Mouse (Mus musculus) intestine, postnatal 0 days (tissue): ENCODE data around the gene Rbm10. TPM values are rescaled to one million over a fixed set of nuclear protein-coding genes. Genes with fewer than 3 reads are reported as not detected.
A peak's percentile ranks its signal among the peaks of the same experiment; 100 is the strongest.

Source experiments
- ATAC-seq: fragments of 200-750 bp; cut with Nextera tagmentation; 2 replicates; pipeline ENCODE4 v1.8.0; 2017; ENCODE audit warnings: mild to moderate bottlenecking, moderate TSS enrichment, moderate library complexity
- H3K27ac ChIP-seq: fragments of 300-500 bp; sonication (generic); 2 replicates; pipeline ENCODE4 v1.5.1; 2014; ENCODE audit warnings: mild to moderate bottlenecking, low read depth, low read length, moderate library complexity
- H3K27me3 ChIP-seq: fragments of 300-500 bp; sonication (generic); replicated peaks from 2 replicates; pipeline ENCODE4 v1.6.1; 2014; ENCODE audit warnings: low read length, mixed read lengths; ENCODE audit not compliant: control insufficient read depth, insufficient read depth
- H3K36me3 ChIP-seq: fragments of 300-500 bp; sonication (generic); 2 replicates; pipeline ENCODE4 v1.6.1; 2014; ENCODE audit warnings: mild to moderate bottlenecking, moderate library complexity; ENCODE audit not compliant: control insufficient read depth, insufficient read depth
- H3K4me1 ChIP-seq: fragments of 300-500 bp; sonication (generic); replicated peaks from 2 replicates; pipeline ENCODE4 v1.6.1; 2014; ENCODE audit warnings: antibody characterized with exemption, low read length, mixed read lengths; ENCODE audit not compliant: control insufficient read depth, insufficient read depth
- H3K4me2 ChIP-seq: fragments of 300-500 bp; sonication (generic); replicated peaks from 2 replicates; pipeline ENCODE4 v1.6.1; 2014; ENCODE audit warnings: low read depth, mild to moderate bottlenecking, moderate library complexity
- H3K4me3 ChIP-seq: fragments of 300-500 bp; sonication (generic); 2 replicates; pipeline ENCODE4 v1.5.1; 2014; ENCODE audit warnings: low read depth, low read length
- H3K9ac ChIP-seq: fragments of 300-500 bp; sonication (generic); 2 replicates; pipeline ENCODE4 v1.6.1; 2014; ENCODE audit warnings: mild to moderate bottlenecking, low read depth, low read length
- H3K9me3 ChIP-seq: fragments of 300-500 bp; sonication (generic); 2 replicates; pipeline ENCODE4 v1.6.1; 2016; ENCODE audit warnings: mixed run types; ENCODE audit not compliant: control insufficient read depth
- CTCF ChIP-seq: sonication (generic); IDR thresholded peaks from 2 replicates; pipeline ENCODE4 v1.5.1; 2016; ENCODE audit warnings: low read depth, mild to moderate bottlenecking, control low read depth, antibody characterized with exemption, moderate library complexity
- WGBS: fragments of 180-500 bp; shearing (Covaris S2); extraction: QIAGEN DNeasy Blood & Tissue Kit; methylation state at CpG from one replicate; pipeline ENCODE4 v1.1.7; 2014; 5-methylcytosine and 5-hydroxymethylcytosine counted together
- polyA plus RNA-seq: library from polyadenylated mRNA; unstranded; fragments of >200 nt; fragmentation: Nextera tagmentation; extraction: Ambion mirVana; gene quantifications from 2 replicates; pipeline ENCODE4 v1.2.1, GENCODE M21; 2015

The Rbm10 gene
- polyA plus RNA-seq, 1 experiment from 2014 or later: 15.8 TPM

- WGBS: 17% methylated on average over 17 of the region's 17 CpGs
- H3K36me3 ChIP-seq: no peaks in the 10 kb centered on the region
- peak overlapping the region; percentile 50 for H3K4me3 ChIP-seq
- H3K4me1 ChIP-seq: no peaks in the 10 kb centered on the region; the same call in 1 of the 2 replicates
- H3K9me3 ChIP-seq: no peaks in the 10 kb centered on the region
- TF ChIP-seq CTCF: no peak
- no peak for ATAC-seq
- H3K9ac ChIP-seq: peak overlapping the region; percentile 59
- peak overlapping the region; percentile 55 for H3K4me2 ChIP-seq
- no peaks in the 10 kb centered on the region for H3K27me3 ChIP-seq
- peak overlapping the region; percentile 73 for H3K27ac ChIP-seq
Measured at GRCm38 (mm10) chrX:20616861-20617175, 485 bp upstream of the Rbm10 start.

GRCm38 (mm10) chrX:20617903-20618399 is 648 bp downstream of the Rbm10 start:
- H3K27ac ChIP-seq: peak overlapping the region; percentile 73
- TF ChIP-seq CTCF: no peak
- 21% methylated on average over 31 of the region's 31 CpGs for WGBS
- H3K4me1 ChIP-seq: no peaks in the 10 kb centered on the region; the same call in 1 of the 2 replicates
- H3K9ac ChIP-seq: peak overlapping the region; percentile 64
- H3K4me3 ChIP-seq: peak overlapping the region; percentile 64
- H3K4me2 ChIP-seq: peak overlapping the region; percentile 60
- no peaks in the 10 kb centered on the region for H3K9me3 ChIP-seq
- no peaks in the 10 kb centered on the region for H3K36me3 ChIP-seq
- no peaks in the 10 kb centered on the region for H3K27me3 ChIP-seq
- peak; percentile 38 for ATAC-seq

- peaks cover 15% of the 10 kb centered on the region for H3K36me3 ChIP-seq
- no peak for ATAC-seq
- H3K27me3 ChIP-seq: no peaks in the 10 kb centered on the region
- no peaks in the 10 kb centered on the region for H3K4me1 ChIP-seq
- H3K9ac ChIP-seq: no peak overlapping the region
- 84% methylated on average over 2 of the region's 2 CpGs for WGBS
- H3K9me3 ChIP-seq: no peaks in the 10 kb centered on the region
- no peak overlapping the region for H3K27ac ChIP-seq
- H3K4me3 ChIP-seq: no peak overlapping the region
- TF ChIP-seq CTCF: no peak
- H3K4me2 ChIP-seq: no peak overlapping the region
Measured at GRCm38 (mm10) chrX:20638141-20638540, 20.8 kb downstream of the Rbm10 start.

GRCm38 (mm10) chrX:20644780-20645179 is 27.5 kb downstream of the Rbm10 start:
- no peak overlapping the region for H3K4me3 ChIP-seq
- H3K27ac ChIP-seq: no peak overlapping the region
- no peak overlapping the region for H3K9ac ChIP-seq
- TF ChIP-seq CTCF: no peak
- H3K27me3 ChIP-seq: no peaks in the 10 kb centered on the region
- peaks cover 15% of the 10 kb centered on the region for H3K36me3 ChIP-seq
- ATAC-seq: no peak
- H3K4me1 ChIP-seq: no peaks in the 10 kb centered on the region
- H3K4me2 ChIP-seq: no peak overlapping the region
- 83% methylated on average over 5 of the region's 5 CpGs for WGBS
- no peaks in the 10 kb centered on the region for H3K9me3 ChIP-seq

GRCm38 (mm10) chrX:20657593-20657992 is 40.3 kb downstream of the Rbm10 start:
- WGBS: 28% methylated on average over 5 of the region's 5 CpGs
- no peak for ATAC-seq

GRCm38 (mm10) chrX:20658026-20658652 is 40.8 kb downstream of the Rbm10 start, which contains the start of gene Uba1:
Gene Uba1 (plus strand): TSS chrX:20658326.
- 13% methylated on average over 27 of the region's 27 CpGs for WGBS
- H3K9me3 ChIP-seq: no peaks in the 10 kb centered on the region
- no peak for TF ChIP-seq CTCF
- H3K4me1 ChIP-seq: no peaks in the 10 kb centered on the region
- peak within 1 kb of the TSS; percentile 48 for H3K4me3 ChIP-seq
- H3K4me2 ChIP-seq: peak within 1 kb of the TSS; percentile 75
- H3K9ac ChIP-seq: peak within 1 kb of the TSS; percentile 38
- no peaks in the 10 kb centered on the region for H3K27me3 ChIP-seq
- no peaks in the 10 kb centered on the region for H3K36me3 ChIP-seq
- H3K27ac ChIP-seq: no peak within 1 kb of the TSS; the same call in 1 of the 2 replicates
- ATAC-seq: peak; percentile 82

More at GRCm38 (mm10) chrX:20657593-20657992, 40.3 kb downstream of the Rbm10 start:
- Histone ChIP-seq H3K4me1 (no peaks in the 10 kb centered on the region), H3K4me3 (peak overlapping the region; percentile 48), H3K36me3 (no peaks in the 10 kb centered on the region), H3K9me3 (no peaks in the 10 kb centered on the region), H3K4me2 (peak overlapping the region; percentile 75), H3K27ac (no peak overlapping the region), H3K9ac (no peak overlapping the region), H3K27me3 (no peaks in the 10 kb centered on the region)
- no peak for TF ChIP-seq CTCF
